Mouse (Mus musculus): ENCODE measurements at regions not wholly inside any gene's neighbourhood (a gene's known extent, or its start where the extent isn't known, plus 50 kb on each side); places are given as distances from the start of the nearest gene placed in this dataset.

DNA sequence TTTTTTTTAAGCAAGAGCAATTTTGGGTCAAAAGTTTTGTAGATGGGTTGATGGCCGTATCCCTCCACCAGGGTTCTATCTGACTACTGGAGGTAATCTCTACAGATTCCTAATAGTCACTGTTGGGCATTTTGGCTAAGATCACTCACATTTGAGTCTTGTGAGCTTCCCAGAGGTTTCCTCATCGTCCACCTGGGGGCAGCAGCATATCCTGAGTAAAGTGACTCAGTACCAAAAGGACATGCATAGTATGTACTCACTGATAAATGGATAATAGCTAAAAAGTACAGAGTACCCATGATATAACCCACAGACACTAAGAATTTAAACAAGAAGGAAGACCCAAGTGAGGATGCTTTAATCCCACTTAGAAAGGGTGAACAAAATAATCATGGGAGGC is 1390.0 kb downstream of the Amy2a5 start:
- Histone ChIP-seq H3K27ac (replicated peaks; ENCODE audit: low read depth, low read length) (no peak overlapping the region), H3K4me2 (ENCODE audit: low read depth, low read length) (no peak overlapping the region), H3K9ac (ENCODE audit: low read depth, low read length) (no peak overlapping the region), H3K4me3 (ENCODE audit: low read depth, low read length) (no peak overlapping the region), H3K9me3 (ENCODE audit: control insufficient read depth, low read length) (no peaks in the 10 kb centered on the region), H3K36me3 (ENCODE audit: control insufficient read depth, insufficient read depth, low read length) (no peaks in the 10 kb centered on the region), H3K27me3 (replicated peaks; ENCODE audit: control insufficient read depth, insufficient read depth, low read length) (no peaks in the 10 kb centered on the region), H3K4me1 (ENCODE audit: control insufficient read depth, insufficient read depth, low read length) (no peaks in the 10 kb centered on the region)
- 40% methylated on average over 2 of the region's 2 CpGs for WGBS
- ATAC-seq (ENCODE audit: low read depth) = no peak
- peak; percentile 10 for DNase-seq (ENCODE audit: low spot score)

Data from embryonic facial prominence, embryonic 14.5 days (tissue).